Mouse (Mus musculus) thymus, adult 2 months (tissue): ENCODE measurements around the gene Klf5.

Experiments used
- CTCF ChIP-seq: fragments of 200-500 bp; IDR thresholded peaks from 2 replicates; pipeline ENCODE4 v1.5.1; 2012; ENCODE audit warnings: mild to moderate bottlenecking, control low read depth, low read length, moderate library complexity, borderline replicate concordance; ENCODE audit not compliant: control insufficient read depth, poor library complexity, insufficient read depth; ENCODE audit errors: extremely low read depth
- POLR2A ChIP-seq: fragments of 200-500 bp; IDR thresholded peaks from 2 replicates; pipeline ENCODE4 v1.6.1; 2012; ENCODE audit warnings: mild to moderate bottlenecking, low read length, control low read depth, moderate library complexity; ENCODE audit not compliant: control insufficient read depth, poor library complexity, insufficient read depth; ENCODE audit errors: extremely low read depth

DNA sequence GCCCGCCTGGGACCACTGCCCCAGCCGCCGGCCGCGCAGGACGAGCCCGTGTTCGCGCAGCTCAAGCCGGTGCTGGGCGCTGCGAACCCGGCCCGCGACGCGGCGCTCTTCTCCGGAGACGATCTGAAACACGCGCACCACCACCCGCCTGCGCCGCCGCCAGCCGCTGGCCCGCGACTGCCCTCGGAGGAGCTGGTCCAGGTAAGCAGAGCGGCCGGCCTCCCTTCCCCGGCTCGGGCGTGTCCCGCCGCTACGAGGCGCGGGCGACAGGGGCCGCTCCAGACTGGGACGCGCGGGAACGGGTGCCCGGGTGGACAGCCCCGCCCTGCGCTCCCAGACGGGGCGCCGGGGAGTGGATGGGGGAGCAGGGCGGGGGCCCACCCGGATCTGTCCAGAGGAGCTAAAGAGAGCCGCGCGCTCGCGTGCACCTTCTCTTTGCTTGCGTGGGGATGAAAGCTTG lies 561 bp downstream of the Klf5 start:
- TF ChIP-seq POLR2A (no peak), CTCF (no peak)
